Mouse (Mus musculus) E14TG2a.4 (cell line): ENCODE measurements at regions not wholly inside any gene's neighbourhood (a gene's known extent, or its start where the extent isn't known, plus 50 kb on each side); places are given as distances from the start of the nearest gene placed in this dataset.

Experiments
- CTCF ChIP-seq: conservative IDR thresholded peaks from 2 replicates; pipeline ENCODE4 v1.5.1; 2014; ENCODE audit warnings: low read length
- POU5F1 ChIP-seq: IDR thresholded peaks from 2 replicates; pipeline ENCODE4 v1.6.1; 2014; ENCODE audit warnings: low read length, borderline replicate concordance

GRCm38 (mm10) chr9:43965171-43965570 is 78.0 kb upstream of the Thy1 start:
- no peak for TF ChIP-seq CTCF
- TF ChIP-seq POU5F1, result no peak
